Mouse (Mus musculus) bone marrow, adult 2 months (tissue): ENCODE results near the gene Mocs1. TPM values are rescaled to one million over a fixed set of nuclear protein-coding genes. Genes with fewer than 3 reads are reported as not detected.

Source experiments
- H3K27ac ChIP-seq: fragments of 200-500 bp; 2 replicates; pipeline ENCODE4 v1.5.1; 2012; ENCODE audit warnings: low read depth, mild to moderate bottlenecking, control low read depth, inconsistent platforms, low read length; ENCODE audit not compliant: control insufficient read depth, poor library complexity, insufficient read depth
- H3K4me1 ChIP-seq: fragments of 200-500 bp; 2 replicates; pipeline ENCODE4 v1.6.1; 2011; ENCODE audit warnings: low read length; ENCODE audit not compliant: control insufficient read depth, insufficient read depth
- H3K4me3 ChIP-seq: fragments of 200-500 bp; replicated peaks from 2 replicates; pipeline ENCODE3; 2011; ENCODE audit warnings: mild to moderate bottlenecking, low read depth, low read length, control low read depth; ENCODE audit not compliant: control insufficient read depth
- CTCF ChIP-seq: fragments of 200-500 bp; IDR thresholded peaks from 2 replicates; pipeline ENCODE4 v1.5.1; 2011; ENCODE audit warnings: low read length, control low read depth; ENCODE audit not compliant: control insufficient read depth, insufficient read depth
- POLR2A ChIP-seq: fragments of 200-500 bp; IDR thresholded peaks from 2 replicates; pipeline ENCODE4 v1.6.1; 2011; ENCODE audit warnings: low read depth, mild to moderate bottlenecking, control low read depth, low read length, borderline replicate concordance; ENCODE audit not compliant: control insufficient read depth
- WGBS: fragments of 180-500 bp; shearing (Covaris S2); methylation state at CpG from one replicate; pipeline ENCODE4 v1.1.7; 2018; 5-methylcytosine and 5-hydroxymethylcytosine counted together
- polyA plus RNA-seq: library from polyadenylated mRNA; stranded (reverse); fragments of >200 nt; gene quantifications from 2 replicates; pipeline ENCODE4 v1.2.4, GENCODE M21; 2011; ENCODE audit warnings: low replicate concordance; ENCODE audit not compliant: missing spikeins, insufficient read depth, insufficient read length

Mocs1 gene
- polyA plus RNA-seq = 44.8 and 129 TPM in 2 replicates

- Histone ChIP-seq H3K27ac (peak within 1 kb of the TSS; percentile 91), H3K4me3 (peak within 1 kb of the TSS; percentile 90), H3K4me1 (peaks cover 7% of the 10 kb centered on the region; the same call in 1 of the 2 replicates)
- WGBS = under 1% methylated on average over 28 of the region's 28 CpGs
- TF ChIP-seq POLR2A (peak; percentile 98), CTCF (0 out of 2 replicates have a peak, but pooled peaks have one; percentile 1)
Measured at GRCm38 (mm10) chr17:49428239-49428688, at the start of gene Mocs1. Mocs1 (plus strand) TSS chr17:49428362.

GRCm38 (mm10) chr17:49379645-49380044 is 48.5 kb upstream of the Mocs1 start:
- no peak overlapping the region for H3K4me3 ChIP-seq
- TF ChIP-seq CTCF = no peak
- TF ChIP-seq POLR2A = no peak
- WGBS = 73% methylated on average over 4 of the region's 4 CpGs
- no peak overlapping the region for H3K27ac ChIP-seq
- H3K4me1 ChIP-seq = no peaks in the 10 kb centered on the region; the same call in 1 of the 2 replicates

- Histone ChIP-seq H3K4me3 (no peak overlapping the region), H3K27ac (no peak overlapping the region), H3K4me1 (peaks cover 1% of the 10 kb centered on the region)
- 16% methylated on average over 6 of the region's 6 CpGs for WGBS
- TF ChIP-seq CTCF = no peak
- no peak for TF ChIP-seq POLR2A
Measured at GRCm38 (mm10) chr17:49384217-49384943, 43.8 kb upstream of the Mocs1 start.

GRCm38 (mm10) chr17:49387741-49388140 is 40.4 kb upstream of the Mocs1 start:
- Histone ChIP-seq H3K4me3 (no peak overlapping the region), H3K27ac (no peak overlapping the region), H3K4me1 (peaks cover 1% of the 10 kb centered on the region)
- 81% methylated on average over 2 of the region's 2 CpGs for WGBS
- TF ChIP-seq POLR2A = no peak
- no peak for TF ChIP-seq CTCF

GRCm38 (mm10) chr17:49392751-49393150 is 35.4 kb upstream of the Mocs1 start:
- TF ChIP-seq POLR2A = no peak
- TF ChIP-seq CTCF = no peak
- WGBS = 33% methylated on average over 1 of the region's 1 CpGs
- Histone ChIP-seq H3K4me1 (no peaks in the 10 kb centered on the region), H3K4me3 (no peak overlapping the region), H3K27ac (no peak overlapping the region)

- TF ChIP-seq POLR2A (no peak), CTCF (peak; percentile 56)
- no peak overlapping the region for H3K4me3 ChIP-seq
- 39% methylated on average over 1 of the region's 1 CpGs for WGBS
- H3K4me1 ChIP-seq = no peaks in the 10 kb centered on the region
- no peak overlapping the region for H3K27ac ChIP-seq
Measured at GRCm38 (mm10) chr17:49394836-49395235, 33.3 kb upstream of the Mocs1 start.

GRCm38 (mm10) chr17:49399605-49400004 is 28.6 kb upstream of the Mocs1 start:
- no peak for TF ChIP-seq CTCF
- no peak for TF ChIP-seq POLR2A
- whole genome bisulfite sequencing = 80% methylated on average over 4 of the region's 4 CpGs

GRCm38 (mm10) chr17:49400130-49400529 is 28.0 kb upstream of the Mocs1 start:
- H3K4me3 ChIP-seq = no peak overlapping the region
- H3K4me1 ChIP-seq = no peaks in the 10 kb centered on the region; the same call in 1 of the 2 replicates
- no peak for TF ChIP-seq POLR2A
- TF ChIP-seq CTCF = peak; percentile 19; the same call in 1 of the 2 replicates
- no peak overlapping the region for H3K27ac ChIP-seq
- 9% methylated on average over 2 of the region's 2 CpGs for WGBS

More at GRCm38 (mm10) chr17:49399605-49400004, 28.6 kb upstream of the Mocs1 start:
- Histone ChIP-seq H3K4me1 (no peaks in the 10 kb centered on the region; the same call in 1 of the 2 replicates), H3K27ac (no peak overlapping the region), H3K4me3 (no peak overlapping the region)

- 29% methylated on average over 6 of the region's 6 CpGs for WGBS
Measured at GRCm38 (mm10) chr17:49403151-49403550, 25.0 kb upstream of the Mocs1 start.

More at GRCm38 (mm10) chr17:49403151-49403550, 25.0 kb upstream of the Mocs1 start:
- no peak overlapping the region for H3K4me3 ChIP-seq
- H3K27ac ChIP-seq = no peak overlapping the region
- no peak for TF ChIP-seq CTCF
- TF ChIP-seq POLR2A = no peak
- no peaks in the 10 kb centered on the region; the same call in 1 of the 2 replicates for H3K4me1 ChIP-seq
